Mouse (Mus musculus) heart, adult 8-10 months (tissue): ENCODE data around the gene Abca9. TPM values are rescaled to one million over a fixed set of nuclear protein-coding genes. Genes with fewer than 3 reads are reported as not detected.
A peak's percentile ranks its signal among the peaks of the same experiment; 100 is the strongest.

Experiments used
- DNase-seq: peaks from one replicate; pipeline ENCODE4 v3.0.0; 2022; ENCODE audit warnings: low spot score
- total RNA-seq, 4 experiments: library from RNA; stranded (reverse); gene quantifications; 2 replicates each; pipeline ENCODE4 v1.2.4; 2022

Abca9 gene
- total RNA-seq, 4 experiments from 2014 or later: 8.9 to 11.2 (median 10.6) TPM

DNA sequence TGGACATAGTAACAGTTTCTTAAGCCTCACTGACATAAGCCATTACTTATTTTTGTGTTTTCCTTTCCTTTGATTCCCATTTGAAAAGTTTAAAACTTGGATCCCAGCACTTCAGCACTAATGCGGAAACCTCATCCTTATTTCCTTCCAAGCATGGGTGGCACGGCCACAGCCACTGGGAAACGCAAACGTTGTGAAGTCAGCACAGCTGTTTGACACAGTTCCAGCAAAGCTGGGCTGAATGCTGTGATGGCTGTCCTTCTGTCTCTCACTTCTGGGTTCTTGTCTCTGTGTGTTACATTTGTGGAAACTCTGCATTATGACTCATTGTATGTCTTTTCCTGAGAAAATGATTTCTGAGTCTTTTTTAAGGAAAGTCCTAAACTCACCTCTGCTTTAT is 107.0 kb downstream of the Abca9 start:
- DNase-seq: peak; percentile 4

DNA sequence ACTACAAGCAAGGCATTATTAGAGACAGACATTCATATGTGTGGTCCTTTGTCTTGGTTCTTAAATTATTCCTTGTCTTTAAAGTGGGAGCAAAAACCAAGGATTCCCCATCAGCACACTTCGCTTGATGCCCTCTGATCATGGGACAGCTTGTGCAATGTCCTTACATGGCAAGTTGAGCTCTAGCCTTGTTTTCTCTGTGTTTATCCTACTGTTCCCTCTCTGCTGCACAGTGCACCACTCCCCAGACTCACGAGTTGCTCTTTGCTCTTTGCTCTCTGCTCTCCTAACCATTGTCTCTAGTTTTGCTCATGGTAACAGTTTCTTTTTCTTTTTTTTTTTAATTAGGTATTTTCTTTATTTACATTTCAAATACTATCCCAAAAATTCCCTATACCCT is 107.9 kb downstream of the Abca9 start:
- no peak for DNase-seq

DNA sequence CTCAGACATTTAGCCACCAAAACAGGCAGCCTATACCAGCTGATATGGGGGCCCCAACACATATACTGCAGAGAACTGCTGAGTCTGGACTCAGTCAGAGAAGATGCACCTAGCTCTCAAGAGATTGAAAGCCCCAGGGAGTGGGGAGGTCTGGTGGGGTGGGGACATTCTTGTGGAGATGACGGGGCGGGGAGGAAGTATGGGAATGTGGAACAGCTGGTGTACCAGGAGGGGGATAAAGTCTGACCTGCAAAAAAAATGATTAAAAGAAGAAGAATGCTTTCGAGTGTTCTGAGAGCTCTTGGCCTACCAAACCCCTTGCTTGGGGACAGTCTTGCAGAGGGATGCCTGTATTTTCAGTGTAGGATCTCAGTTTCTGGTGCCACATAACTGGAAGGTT is 114.3 kb downstream of the Abca9 start:
- DNase-seq: no peak

Other genes starting within 250 kb of the Abca9 start
- gene Abca8b, start 172.4 kb downstream of the Abca9 start, total RNA-seq: 10 to 100 TPM in 1 of 4 experiments, 1 to 10 TPM in 3; 6.9 to 10.4 (median 7.9) TPM
- 10 to 100 TPM; 30.6 to 64.3 (median 42.6) TPM for gene Abca8a, start 72.2 kb downstream of the Abca9 start, total RNA-seq
- gene Abca6, start 83.6 kb upstream of the Abca9 start, total RNA-seq: 1 to 10 TPM; 4.0 to 7.5 (median 6.2) TPM
- 10 to 100 TPM in 1 of 4 experiments, 1 to 10 TPM in 3; 7.8 to 11.5 (median 8.7) TPM for gene Abca5, start 169.5 kb upstream of the Abca9 start, total RNA-seq
- 1 to 10 TPM; 2.9 to 7.0 (median 5.4) TPM for gene Map2k6, start 230.9 kb upstream of the Abca9 start, total RNA-seq